Mouse (Mus musculus) left cerebral cortex, postnatal 36 days (tissue): ENCODE measurements at regions not wholly inside any gene's neighbourhood (a gene's known extent, or its start where the extent isn't known, plus 50 kb on each side); places are given as distances from the start of the nearest gene placed in this dataset.

ENCODE experiments used
- DNase-seq, 2 experiments: peaks; one replicate each; pipeline ENCODE4 v3.0.0; 2021 to 2022; ENCODE audit warnings: low spot score in 2 of 2, mixed read lengths in 1 of 2
- intact Hi-C: fragments of 180-260 bp; cut with DNase I; formaldehyde crosslinking; loops from one replicate; pipeline ENCODE4 v1.15.1; 2025

DNA sequence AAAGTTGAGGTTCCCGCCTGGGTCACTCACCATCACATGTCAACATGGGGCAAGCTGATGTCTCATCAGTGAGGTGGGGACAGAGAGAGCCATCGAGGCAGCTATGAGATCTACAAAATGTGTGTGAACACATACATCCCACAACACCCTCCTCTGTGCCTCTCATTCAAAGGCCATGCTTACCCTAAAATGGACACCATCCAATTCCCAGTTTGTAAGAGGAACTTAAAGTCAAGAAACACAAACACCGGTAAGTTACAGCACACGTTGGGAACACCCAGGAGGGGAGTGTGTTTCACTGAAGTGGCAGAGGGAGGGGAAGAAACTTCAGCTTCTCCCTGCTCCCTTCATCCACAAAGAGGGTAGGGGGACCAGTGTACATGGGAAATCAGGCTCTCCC, 121.4 kb upstream of the Klf14 start:
- DNase-seq, result no peak
- intact Hi-C loops, result no loop called here

DNA sequence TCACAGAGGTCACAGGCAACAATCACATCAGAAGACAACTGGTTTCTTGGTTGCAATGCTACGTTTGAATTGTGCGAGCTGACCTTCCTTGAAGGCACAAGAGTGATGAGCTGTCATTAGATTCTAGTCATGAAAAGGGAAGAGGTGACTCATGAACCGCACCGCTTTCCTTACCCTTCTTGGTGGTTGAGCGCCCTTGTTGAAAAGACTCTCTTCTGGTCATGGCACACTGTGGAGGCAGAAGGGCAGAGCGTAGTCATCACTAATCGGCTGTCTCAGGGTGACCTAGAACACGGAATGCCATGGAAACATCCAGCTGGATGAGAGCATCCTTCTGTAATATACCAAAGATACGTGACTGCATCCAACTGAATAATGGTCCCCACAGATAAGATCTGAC, 121.8 kb upstream of the Klf14 start:
- intact Hi-C loops, result no loop called here
- DNase-seq, result no peak

DNA sequence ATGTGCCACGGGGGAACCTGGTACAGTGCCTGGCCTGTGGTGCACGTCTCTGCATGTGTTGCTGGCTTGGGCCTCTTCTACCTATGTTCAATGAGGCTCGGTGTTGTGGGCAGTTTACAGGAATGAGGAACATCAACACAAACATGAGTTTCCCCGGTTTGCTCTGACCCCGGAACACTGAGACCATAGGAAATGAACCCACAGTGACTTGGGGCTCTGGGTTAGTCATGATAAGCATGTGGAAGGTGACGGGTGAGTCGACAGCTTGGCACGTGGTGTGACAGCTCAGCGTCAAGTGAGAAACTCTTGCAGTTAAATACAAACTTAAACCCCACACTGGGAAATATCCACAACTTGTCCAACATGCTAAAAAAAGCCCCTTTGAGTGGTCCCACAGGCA, 122.4 kb upstream of the Klf14 start:
- intact Hi-C loops, result no loop called here
- DNase-seq, result no peak

DNA sequence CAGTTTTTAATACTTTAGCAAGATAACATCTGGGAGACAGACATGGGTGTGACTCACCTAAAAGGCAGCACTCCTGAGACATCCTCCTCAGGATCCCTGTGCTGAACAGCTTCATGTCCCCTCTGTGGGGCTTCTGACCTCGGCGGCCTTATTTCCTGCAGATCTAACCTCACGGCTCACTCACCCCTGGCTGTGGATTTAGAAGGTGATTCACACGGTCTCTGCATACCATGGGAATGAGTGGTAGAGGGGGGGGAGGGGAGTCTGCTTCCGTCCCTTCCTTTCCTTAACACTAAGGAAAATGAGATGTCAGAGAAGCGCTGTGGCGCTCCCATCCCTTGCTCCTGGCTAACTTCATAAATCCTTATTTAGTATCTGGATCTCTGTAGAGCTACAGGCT, 123.1 kb upstream of the Klf14 start:
- no peak for DNase-seq
- intact Hi-C loops, result no loop called here

DNA sequence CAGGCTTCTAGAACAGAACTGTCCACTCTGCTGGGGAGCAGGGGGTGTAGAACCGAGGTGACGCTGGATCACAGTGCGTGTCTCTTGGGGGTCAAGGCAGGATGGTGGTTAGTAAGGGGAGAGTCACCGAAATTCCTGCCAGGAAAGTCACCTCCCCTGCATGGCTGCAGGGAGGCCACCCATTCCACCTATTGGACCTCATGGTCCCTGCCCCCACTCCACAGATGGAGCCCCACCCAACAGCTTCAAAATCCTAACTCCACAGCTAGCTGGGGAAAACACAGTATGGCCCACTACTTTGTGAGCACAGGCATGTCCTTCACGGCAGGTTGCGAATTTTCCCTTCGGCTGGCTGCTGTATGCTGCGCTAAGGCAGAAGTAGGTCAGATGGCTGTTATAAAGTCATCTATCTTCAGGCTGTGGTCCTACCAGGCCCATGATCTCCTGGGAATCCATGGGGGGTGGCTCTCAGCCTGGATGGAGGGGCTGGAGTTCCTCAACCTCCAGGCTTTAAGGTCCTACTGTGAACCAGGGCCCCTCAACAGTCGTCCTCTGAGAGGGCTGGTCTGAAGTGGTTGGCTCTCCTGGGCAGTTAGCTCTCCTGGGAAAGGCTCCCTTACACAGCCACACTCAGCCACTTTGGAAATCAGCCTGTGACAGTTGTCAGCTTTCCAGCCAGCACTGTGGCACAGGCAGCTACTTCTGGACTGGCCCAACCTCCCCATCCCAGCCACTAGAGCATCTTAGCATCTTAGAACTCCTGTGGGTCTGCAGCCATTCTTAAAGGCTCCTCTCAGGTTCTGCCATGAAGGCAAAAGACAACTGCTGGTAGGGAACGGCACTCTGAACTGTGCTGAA, 124.0 kb upstream of the Klf14 start:
- no peak for DNase-seq
- intact Hi-C loops, result no loop called here

DNA sequence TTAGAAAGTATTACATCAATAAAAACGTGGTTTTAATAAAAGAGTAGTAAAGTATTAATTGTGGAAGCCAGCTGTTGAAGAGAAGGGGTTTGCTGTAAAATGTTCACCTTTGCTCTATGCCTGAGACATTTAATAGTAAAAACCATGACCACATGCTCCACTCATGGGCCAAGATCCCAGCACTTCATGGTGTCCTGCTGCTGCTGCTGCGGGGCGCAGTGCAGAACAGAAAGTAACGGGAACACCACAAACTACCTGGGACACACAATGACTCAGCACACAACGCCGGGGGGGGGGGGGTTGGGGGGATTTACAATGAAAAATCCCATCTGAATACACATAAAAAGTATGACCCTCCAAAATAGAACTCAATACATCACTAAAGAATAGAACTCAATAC, 124.8 kb upstream of the Klf14 start:
- intact Hi-C loops, result no loop called here

DNA sequence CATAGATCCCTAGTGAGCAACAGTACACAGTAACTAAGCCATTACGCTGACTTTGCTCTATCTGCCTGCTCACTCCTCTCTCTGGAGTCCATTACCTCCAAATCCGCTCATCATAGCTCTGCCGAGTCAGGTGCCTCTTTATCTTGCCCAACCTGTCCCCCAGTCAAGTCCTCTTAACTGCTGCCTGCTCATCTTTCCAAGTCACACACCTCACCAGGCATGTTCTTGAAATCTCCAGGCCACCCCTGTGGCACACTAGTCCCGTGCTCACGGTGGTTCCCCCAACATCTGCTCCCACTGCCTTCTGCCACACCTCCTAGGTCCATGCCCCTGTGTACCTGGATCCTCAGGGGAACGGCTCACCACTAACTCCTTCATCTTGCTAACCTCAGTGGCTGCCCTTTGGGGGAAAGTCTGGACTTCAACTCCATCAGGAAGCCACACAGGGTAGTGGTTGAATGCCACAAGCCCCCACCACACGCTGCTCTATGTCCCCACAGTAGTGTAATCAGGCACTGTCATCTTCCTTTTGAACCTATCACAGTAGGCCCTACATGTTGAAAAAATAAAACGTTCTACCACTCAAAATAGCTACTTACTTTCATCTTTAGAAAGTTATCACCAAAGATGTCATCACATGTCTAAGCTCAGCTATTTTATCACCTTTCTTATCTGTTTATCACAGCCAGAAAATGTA, 126.3 kb upstream of the Klf14 start:
- intact Hi-C loops, result no loop called here
- no peak for DNase-seq

More for the DNA sequence above, 124.8 kb upstream of the Klf14 start:
- DNase-seq, result no peak

DNA sequence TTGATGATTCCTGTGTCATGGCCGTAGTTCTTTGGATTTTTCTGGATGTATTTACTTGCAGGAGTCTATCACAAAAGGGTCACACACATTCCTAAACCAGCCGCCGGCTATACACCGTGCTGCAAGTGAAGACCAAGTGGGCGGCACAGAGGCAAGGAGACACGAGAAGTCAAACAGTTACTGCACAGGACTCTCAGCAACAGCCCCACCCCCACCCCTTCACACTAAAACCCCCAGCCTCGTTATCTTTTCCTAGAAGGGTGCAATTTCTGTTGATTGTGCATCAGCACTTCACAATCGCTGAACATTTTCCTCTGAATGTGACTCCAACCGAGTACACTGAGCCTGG, 126.9 kb upstream of the Klf14 start:
- DNase-seq, result no peak
- intact Hi-C loops, result no loop called here

DNA sequence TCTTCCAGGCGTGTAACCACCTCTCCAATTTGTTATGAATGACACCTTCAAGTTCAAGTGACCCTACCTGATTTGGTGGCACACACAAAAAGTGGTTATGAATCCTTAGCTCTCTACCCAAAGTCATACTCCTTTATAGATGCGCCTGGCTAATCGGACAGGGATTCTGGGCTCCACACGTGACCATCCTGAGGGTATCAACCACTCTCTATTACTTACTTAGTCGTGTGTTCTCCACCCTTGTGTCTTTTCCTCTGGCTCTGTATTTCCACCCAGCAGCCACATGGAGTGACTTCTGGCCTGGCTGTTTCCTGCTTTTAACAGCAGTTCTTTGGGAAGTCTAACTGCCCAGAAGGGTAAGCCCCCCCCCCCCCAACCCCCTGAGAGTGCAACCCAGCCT, 127.4 kb upstream of the Klf14 start:
- DNase-seq, result no peak
- intact Hi-C loops, result no loop called here

DNA sequence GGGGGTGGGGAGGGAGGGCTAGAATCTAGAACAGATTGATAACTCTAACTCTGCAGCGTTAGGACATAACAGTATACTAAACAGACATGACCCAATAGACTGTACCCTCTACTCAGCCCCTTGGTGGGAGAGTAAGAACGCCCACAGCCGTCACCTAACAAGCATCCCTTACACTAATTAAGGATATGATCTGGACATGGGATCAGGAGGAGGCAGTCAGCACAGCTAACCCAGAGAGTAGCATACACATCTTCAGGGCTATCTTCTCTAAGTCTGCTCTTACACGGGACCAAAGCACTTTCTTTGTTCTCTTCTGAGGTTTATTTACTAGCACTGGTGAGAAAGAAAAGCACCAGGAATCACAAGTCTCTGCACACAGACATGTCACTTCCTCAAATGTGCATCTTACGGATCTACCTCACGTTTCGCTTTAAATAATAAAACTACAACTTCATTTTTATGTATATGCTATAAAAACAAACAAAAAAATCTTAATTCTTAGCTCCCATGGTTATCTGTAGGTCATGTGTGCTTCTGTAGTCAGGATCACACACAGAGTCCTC, 128.0 kb upstream of the Klf14 start:
- intact Hi-C loops, result no loop called here
- no peak for DNase-seq

DNA sequence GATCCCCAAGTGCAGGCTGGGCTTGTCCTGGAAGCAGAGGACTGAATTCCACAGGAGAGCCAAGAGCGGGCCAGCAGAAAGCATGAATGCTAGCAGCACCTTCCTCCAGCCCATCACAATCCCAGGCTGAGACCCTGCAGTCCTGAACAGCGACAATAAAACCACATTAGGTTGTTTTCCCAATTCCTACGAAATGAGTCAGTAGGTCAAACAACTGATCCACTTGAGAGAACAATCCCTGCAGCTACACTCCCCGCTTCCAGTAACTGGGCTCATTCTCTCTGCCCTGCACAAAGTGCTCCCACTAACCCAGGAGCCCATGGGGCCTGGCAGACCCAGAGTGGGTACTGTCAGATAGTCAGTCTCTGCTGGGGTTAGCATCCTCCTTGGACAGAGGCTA, 128.6 kb upstream of the Klf14 start:
- intact Hi-C loops, result no loop called here
- no peak for DNase-seq

DNA sequence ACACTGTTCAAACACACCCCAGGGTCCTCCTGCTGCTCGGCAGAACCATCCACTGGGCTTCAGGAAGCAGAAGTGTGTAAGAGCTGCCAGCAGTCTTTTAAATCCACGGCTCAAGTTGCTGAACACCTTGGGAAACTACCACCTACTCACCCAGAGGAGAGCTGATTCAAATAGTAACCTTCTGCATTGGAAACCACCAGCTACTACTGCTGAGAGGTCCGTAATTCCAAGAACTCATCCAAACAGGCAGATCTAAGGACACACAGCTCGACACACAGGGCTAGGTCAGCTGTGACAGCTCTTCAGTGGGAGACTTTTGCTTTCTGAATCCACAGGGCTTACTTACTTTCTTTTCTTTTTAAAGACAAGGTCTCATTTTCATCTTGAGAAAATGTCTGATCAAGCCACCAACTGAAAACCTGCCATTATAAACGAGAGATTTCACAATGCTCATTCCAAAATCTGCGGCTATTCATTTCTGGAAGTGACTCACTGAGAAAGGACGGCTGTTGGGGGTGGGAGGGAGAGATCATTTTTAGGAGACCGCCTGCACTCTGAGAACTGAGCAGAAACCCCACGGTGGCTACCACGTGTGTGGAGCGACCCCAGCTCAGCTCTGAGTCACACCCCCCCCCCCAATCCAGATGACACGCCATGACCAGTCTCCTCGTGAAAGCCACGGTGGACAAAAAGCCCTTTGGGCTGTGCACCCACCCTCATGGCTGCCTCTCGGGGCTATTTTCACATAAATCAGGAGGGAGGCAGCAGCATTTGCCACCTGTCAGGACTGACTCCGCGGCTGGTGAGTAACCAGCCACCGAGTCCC, 129.5 kb upstream of the Klf14 start:
- DNase-seq, result no peak
- intact Hi-C loops, result no loop called here

DNA sequence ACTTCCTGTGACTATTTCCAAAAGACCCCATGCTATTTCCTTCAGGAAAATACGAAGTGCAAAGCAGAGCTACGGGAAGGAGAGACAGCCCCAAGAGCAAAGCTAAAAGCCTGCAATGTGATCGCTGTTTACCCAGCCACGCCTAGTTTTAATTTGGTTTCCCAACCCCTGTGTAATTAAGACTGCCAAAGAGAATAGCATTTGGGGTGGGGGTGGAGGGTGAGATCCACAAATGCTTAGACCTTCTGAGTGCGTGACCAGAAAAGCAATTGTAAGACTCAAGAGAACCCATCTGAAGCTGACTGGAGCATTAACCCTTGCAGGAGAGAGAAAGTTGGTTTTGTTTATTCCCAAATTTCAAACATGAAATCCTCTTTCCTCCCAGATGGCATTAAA, 130.1 kb upstream of the Klf14 start:
- no peak for DNase-seq
- intact Hi-C loops, result no loop called here

DNA sequence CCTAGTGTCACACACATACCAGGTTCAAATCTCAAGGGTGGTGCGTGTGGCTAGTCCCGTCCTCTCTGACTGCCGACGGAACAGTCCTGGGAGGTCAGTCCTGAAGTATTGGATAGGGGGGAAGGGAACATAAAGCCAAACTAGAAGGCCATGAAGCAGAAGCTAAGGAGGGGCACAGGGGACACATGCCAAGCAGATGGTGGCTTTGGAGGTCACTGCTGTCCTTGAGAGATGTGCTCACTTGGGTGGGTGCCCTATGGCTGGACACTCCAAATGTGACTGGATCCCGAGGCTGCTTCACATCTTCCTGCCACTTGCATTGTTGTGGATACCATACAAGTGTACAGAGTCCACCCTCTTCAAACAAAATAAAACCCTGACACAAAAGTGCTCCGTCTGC, 131.4 kb upstream of the Klf14 start:
- intact Hi-C loops, result no loop called here
- DNase-seq, result no peak

DNA sequence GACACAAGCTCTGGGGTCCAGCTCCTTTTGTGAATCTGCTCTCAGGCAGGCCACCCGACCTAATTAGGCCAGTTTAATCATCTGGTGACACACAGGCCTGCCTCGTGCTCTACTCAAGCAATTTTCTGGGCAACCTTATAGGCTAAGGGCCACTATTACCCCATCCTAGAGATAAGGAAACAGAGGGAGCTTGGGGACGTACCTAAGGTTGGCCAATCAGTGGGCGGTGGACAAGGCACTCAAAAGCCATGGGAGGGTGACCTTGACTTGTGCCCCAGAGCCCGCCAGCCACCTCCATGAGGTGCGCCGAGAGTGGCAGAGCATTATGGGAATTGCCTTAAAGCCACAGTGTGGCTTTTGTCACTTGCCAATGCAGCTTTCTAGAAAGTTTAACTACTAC, 131.9 kb upstream of the Klf14 start:
- intact Hi-C loops, result no loop called here
- no peak for DNase-seq

DNA sequence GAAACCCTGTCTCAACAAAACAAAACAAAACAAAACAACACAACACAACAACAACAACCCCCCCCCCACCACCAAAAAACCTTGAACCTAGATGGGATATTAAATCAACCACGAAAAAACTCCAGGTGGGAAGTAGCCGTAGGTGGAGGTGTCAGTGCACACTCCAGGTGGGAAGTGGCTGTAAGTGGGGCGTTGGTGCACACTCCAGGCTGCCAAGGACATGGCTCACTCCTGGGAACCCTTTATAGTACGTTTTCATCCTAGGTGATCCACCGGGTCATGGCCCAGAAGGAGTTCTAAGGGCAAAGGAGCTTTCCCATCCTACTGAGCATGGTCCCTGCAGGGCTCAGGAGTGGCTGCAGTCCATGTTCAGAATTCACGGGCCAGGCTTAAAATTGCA, 133.4 kb upstream of the Klf14 start:
- DNase-seq, result no peak
- intact Hi-C loops, result no loop called here

DNA sequence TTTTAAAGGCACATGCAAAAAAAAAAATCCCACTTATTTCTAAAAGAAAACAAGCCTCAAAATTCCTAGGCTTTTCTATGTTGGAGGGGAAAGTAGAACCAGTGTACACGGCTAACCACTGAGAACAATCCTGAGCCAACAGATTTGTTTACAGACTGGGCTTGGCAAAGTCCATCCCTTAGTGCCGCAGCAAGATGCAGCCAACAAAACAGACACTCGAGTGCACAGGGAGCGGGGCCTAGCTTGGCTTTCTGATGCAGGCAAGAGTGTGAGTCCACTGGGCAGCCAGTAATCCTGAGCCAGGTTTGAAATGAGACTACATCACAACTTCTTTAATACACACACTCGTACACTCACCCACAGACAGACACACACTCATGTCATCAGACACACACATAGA, 133.9 kb upstream of the Klf14 start:
- intact Hi-C loops, result no loop called here
- DNase-seq, result no peak

DNA sequence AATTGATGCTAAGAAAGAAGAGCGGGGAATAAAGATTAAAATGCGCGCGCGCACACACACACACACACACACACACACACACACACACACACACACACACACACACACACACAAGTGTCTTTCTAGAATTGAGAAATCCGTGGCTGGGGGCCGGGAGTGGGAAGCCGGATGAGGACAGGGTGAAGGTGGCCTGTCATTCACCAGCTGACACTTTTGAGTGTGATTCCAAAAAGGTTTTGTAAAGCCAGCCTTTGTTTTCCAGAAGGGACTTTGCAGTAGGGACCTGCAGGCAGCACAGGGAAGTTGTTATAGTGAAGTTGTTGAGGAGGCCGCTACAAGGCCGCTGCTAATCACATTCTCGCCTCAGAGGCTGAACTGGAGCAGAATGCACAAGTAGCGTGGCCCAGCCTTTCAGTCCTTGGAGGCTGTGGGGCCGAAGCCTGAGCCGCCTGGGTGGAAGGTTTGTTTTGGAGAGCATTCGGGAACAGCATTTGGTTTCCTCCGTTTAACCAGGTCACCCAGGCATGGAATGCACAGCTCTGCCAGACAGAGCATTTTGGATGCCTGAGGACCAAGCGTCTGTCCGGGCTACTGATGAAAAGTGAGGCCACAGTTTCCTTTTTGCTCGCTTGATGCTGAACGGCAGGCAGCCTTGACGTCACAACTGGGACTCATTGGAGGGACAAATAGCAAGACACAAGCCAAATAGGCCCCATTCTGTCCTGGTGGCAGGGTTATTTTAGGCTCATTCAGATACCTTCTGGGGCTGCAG, 137.3 kb upstream of the Klf14 start:
- DNase-seq, result no peak
- intact Hi-C loops, result no loop called here

DNA sequence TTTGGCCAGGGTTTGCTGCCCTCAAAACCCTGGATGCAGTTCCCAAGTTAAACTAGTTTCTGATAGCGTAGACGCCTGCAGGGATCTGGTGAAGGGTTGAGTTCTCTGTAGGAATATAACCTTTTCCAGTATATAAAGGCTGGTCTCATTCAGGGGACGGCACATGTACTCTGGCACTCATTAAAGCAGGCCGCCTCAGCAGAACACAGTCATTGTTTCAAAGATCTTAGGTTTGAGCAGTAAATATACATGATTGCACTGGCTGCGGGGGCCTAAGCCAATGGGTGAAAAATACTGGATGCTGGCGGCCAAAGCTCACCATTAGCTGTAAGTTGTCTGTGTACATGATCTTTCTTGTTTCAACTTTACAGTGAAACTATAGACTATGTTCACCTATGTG, 137.9 kb upstream of the Klf14 start:
- intact Hi-C loops, result no loop called here

DNA sequence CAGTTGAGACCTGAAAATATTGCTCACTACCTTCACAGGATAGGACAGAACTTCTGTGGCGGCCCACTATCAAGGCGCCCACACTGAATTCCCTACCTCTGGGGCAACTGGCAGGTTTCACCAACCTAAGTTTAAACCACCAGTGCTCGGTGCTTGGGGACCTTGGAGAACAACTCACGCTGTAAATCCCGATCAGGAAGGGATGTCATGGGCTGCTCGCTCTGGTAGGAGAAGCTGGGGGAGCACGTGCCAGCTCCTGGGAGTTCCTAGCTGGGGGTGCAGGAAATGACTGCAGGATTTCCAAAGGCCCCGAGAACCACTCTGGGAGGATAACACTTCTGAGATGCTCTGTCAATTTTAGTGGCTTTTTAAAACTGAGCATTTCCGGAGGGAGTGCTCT, 138.4 kb upstream of the Klf14 start:
- no peak for DNase-seq
- intact Hi-C loops, result no loop called here

More for the DNA sequence above, 137.9 kb upstream of the Klf14 start:
- no peak for DNase-seq
